Mouse (Mus musculus): ENCODE results near the gene Mon1a.
A peak's percentile ranks its signal among the peaks of the same experiment; 100 is the strongest.

DNA sequence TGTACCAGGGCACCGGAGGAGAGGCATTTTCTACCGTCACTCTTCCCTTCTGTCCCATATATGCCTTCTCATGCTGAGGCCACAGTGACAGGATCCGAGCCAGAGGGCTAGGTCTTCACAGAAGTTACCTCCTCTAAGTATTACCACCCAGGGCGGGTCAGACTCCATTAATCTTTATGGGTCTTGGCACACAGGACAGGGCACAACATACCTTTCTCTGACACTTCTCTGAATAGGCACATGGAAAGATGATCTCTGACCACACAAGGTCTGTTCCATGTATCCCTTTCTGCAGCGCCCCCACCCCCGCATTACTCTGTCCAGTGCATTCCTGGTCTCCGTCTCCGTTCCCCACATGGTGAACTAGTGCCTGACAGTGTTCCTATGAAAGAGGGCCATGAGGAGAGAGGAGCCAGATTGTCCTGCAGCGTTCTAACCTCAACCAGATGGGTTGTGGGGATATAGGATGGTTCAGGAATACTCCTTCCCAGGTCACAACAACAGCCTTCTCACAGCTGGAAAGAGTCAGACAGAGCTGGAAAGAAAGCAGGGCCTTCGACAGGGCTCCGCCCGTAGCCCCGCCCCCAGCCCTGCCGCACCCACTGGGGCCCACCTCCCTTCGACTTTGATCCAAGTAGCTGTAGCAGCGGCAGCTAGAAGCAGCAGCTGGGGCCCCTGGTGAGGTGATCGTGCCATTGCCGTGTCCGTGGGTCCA lies 18.5 kb downstream of the Mon1a start, which contains the start of gene Mst1r:
- TF ChIP-seq POLR2A (IDR thresholded peaks at IDR 0.05; ENCODE audit: low read depth, low read length) (peak; percentile 63), CTCF (IDR thresholded peaks at IDR 0.05; ENCODE audit: borderline replicate concordance, insufficient read depth, low read length) (no peak)

All from embryonic fibroblast, embryonic 13.5 days (primary cell).